Mouse (Mus musculus): ENCODE data around the gene Rsu1. TPM values are rescaled to one million over a fixed set of nuclear protein-coding genes. Genes with fewer than 3 reads are reported as not detected.

Gene Rsu1
- polyA plus RNA-seq, 1 experiment = 61.1 TPM

DNA sequence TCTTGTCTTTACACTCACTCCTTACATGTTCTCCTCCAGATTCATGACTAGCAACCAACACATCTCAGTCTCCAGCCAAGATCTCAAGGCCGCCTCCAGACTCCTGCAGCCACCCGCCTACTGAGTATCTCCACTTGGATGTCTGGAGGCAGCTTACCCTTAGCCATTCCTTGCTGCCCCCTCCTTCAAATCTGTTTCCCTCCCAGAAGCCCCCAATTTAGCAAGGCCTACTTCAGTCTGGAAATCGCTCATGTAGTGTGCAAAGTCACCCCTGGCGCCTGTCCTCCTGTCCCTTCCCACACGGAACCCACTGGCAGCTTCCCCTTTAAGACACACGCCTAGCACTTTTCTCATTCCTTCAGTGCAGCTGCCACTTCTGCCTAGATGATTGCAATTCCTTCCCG is 167.4 kb downstream of the Rsu1 start:
- TF ChIP-seq POLR2A (IDR thresholded peaks at IDR 0.05; ENCODE audit: low read depth, low read length) = no peak
- TF ChIP-seq CTCF (conservative IDR thresholded peaks at IDR 0.05; ENCODE audit: insufficient read depth, insufficient read length, low read depth, low read length) = no peak
- no peaks in the 10 kb centered on the region for H3K27me3 ChIP-seq (replicated peaks; ENCODE audit: control insufficient read depth, insufficient read depth, low read length)
- 71% methylated on average over 7 of the region's 7 CpGs for WGBS
- 0 out of 2 replicates have a peak, but pooled peaks cover 4% of the 10 kb centered on the region for H3K4me1 ChIP-seq (ENCODE audit: control insufficient read depth, insufficient read depth, low read length)
- no peak overlapping the region for H3K27ac ChIP-seq (ENCODE audit: insufficient read depth, low read depth, low read length)
- H3K36me3 ChIP-seq (ENCODE audit: control insufficient read depth, insufficient read depth, low read length) = no peaks in the 10 kb centered on the region
- H3K4me3 ChIP-seq (ENCODE audit: insufficient read depth, low read depth, low read length) = no peak overlapping the region
- DNase-seq = no peak

DNA sequence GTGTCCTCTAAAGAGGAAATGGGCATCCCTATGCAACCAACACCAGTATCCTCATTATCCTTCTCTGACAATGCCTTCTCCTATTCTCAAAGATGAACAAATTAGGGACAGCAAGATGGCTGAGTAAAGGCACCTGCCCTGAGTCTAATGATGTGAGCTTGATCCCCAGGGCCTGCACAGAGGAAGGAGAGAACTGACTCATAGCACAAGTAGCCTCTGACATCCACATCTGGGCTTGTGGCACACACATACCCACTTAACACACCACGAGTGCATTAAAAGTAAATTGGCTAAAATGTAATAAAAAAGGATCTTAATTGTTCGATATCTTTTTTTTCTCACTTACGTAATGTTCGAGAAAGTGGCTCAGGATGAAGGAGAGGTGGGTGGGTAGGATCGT is 177.2 kb downstream of the Rsu1 start:
- Histone ChIP-seq H3K27ac (ENCODE audit: insufficient read depth, low read depth, low read length) (no peak overlapping the region), H3K4me1 (ENCODE audit: control insufficient read depth, insufficient read depth, low read length) (no peaks in the 10 kb centered on the region), H3K27me3 (replicated peaks; ENCODE audit: control insufficient read depth, insufficient read depth, low read length) (no peaks in the 10 kb centered on the region), H3K36me3 (ENCODE audit: control insufficient read depth, insufficient read depth, low read length) (no peaks in the 10 kb centered on the region), H3K4me3 (ENCODE audit: insufficient read depth, low read depth, low read length) (no peak overlapping the region)
- TF ChIP-seq POLR2A (IDR thresholded peaks at IDR 0.05; ENCODE audit: low read depth, low read length) = no peak
- TF ChIP-seq CTCF (conservative IDR thresholded peaks at IDR 0.05; ENCODE audit: insufficient read depth, insufficient read length, low read depth, low read length) = no peak
- no peak for DNase-seq
- WGBS = 98% methylated on average over 5 of the region's 5 CpGs

DNA sequence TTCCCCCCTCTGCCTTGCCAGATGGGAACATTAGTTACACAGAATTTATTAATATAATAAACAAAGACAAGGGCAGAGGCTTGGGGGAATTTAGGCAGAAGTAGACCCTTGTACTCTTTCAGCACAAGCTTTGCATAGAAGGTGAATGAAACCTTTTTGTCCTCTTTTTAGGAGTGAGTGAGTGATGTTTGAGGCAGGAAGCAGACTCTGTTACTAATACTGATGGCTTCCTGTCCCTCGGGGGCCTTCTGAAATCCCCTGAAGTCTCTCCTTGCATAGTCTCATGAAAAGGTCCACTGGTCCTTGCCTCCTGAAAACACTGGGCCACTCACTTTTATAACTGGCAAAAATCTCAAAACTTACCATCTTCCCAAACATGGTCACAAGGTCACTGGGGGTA is 177.6 kb downstream of the Rsu1 start:
- Histone ChIP-seq H3K27ac (ENCODE audit: insufficient read depth, low read depth, low read length) (no peak overlapping the region), H3K4me3 (ENCODE audit: insufficient read depth, low read depth, low read length) (no peak overlapping the region), H3K27me3 (replicated peaks; ENCODE audit: control insufficient read depth, insufficient read depth, low read length) (no peaks in the 10 kb centered on the region), H3K4me1 (ENCODE audit: control insufficient read depth, insufficient read depth, low read length) (no peaks in the 10 kb centered on the region), H3K36me3 (ENCODE audit: control insufficient read depth, insufficient read depth, low read length) (no peaks in the 10 kb centered on the region)
- 56% methylated on average over 1 of the region's 1 CpGs for WGBS
- no peak for TF ChIP-seq CTCF (conservative IDR thresholded peaks at IDR 0.05; ENCODE audit: insufficient read depth, insufficient read length, low read depth, low read length)
- TF ChIP-seq POLR2A (IDR thresholded peaks at IDR 0.05; ENCODE audit: low read depth, low read length) = no peak
- DNase-seq = no peak

DNA sequence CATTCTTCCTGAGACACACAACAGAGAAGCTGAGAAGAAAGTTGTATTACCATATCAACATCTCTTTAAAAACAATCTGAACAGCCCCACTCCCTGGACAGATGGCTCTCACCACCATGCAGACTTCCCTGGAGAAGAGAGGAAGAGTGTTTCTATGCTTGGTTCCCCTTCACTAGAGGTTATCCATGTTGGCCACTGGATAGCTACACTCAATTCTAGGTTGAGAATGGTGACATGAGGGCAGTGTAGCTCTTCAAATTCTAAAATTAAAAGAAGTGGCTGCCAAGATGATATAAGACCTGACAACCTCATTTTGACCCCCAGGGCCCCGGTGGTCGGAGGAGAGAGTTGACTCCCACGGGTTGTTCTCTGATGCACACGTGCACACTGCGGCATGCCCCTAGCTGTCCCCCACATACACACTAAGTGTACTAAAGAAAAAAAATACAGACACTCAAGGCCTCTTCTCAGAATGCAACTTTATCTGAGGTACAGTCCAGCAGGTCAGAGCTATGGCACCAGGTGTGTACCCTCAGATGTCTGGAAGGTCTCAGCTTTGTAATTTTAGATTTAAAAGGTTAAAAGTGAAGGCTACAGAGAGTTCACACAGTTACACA is 179.7 kb downstream of the Rsu1 start:
- no peak for TF ChIP-seq CTCF (conservative IDR thresholded peaks at IDR 0.05; ENCODE audit: insufficient read depth, insufficient read length, low read depth, low read length)
- no peak for TF ChIP-seq POLR2A (IDR thresholded peaks at IDR 0.05; ENCODE audit: low read depth, low read length)
- no peak overlapping the region for H3K4me3 ChIP-seq (ENCODE audit: insufficient read depth, low read depth, low read length)
- no peaks in the 10 kb centered on the region for H3K27me3 ChIP-seq (replicated peaks; ENCODE audit: control insufficient read depth, insufficient read depth, low read length)
- H3K27ac ChIP-seq (ENCODE audit: insufficient read depth, low read depth, low read length) = no peak overlapping the region
- DNase-seq = no peak
- no peaks in the 10 kb centered on the region for H3K36me3 ChIP-seq (ENCODE audit: control insufficient read depth, insufficient read depth, low read length)
- no peaks in the 10 kb centered on the region for H3K4me1 ChIP-seq (ENCODE audit: control insufficient read depth, insufficient read depth, low read length)
- WGBS = 45% methylated on average over 5 of the region's 5 CpGs

DNA sequence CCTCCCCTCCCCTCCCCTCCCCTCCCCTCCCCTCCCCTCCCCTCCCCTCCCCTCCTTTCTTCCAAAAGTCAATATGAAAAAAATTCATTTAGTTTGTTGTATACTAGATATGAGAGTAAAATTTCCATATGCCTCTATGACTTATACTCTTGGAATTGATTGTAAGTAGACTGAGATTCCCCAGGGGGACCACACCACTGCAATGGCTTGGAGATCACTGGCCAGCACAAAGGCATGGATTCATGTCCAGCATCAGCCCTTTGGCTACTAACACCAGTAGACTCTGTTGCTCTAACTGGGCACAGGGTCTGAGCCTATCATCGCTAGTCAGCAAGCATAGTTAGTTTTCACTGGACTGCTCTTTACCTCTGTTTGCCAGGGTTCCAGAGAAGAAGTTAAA is 180.4 kb downstream of the Rsu1 start:
- no peak for TF ChIP-seq POLR2A (IDR thresholded peaks at IDR 0.05; ENCODE audit: low read depth, low read length)
- no peak for TF ChIP-seq CTCF (conservative IDR thresholded peaks at IDR 0.05; ENCODE audit: insufficient read depth, insufficient read length, low read depth, low read length)

DNA sequence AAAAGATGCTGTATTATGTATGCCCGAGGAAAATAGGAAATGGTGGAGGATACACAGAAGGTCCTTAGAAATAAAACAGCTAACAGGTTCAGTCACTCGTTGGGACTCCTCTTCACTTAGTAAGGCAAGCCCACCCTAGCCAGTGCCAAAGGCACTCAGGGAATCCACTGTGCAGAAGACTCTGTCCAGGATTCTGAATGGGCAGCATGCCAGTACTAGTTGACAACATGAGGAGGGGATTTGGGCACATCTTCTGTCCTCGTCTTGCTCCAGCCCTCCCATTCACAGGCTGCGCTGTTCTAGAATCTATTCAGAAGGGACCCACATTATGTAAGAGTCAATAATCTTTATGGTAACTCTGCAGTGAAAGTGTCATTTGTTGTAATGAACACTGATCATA is 181.4 kb downstream of the Rsu1 start:
- Histone ChIP-seq H3K27ac (ENCODE audit: insufficient read depth, low read depth, low read length) (no peak overlapping the region), H3K36me3 (ENCODE audit: control insufficient read depth, insufficient read depth, low read length) (no peaks in the 10 kb centered on the region), H3K4me3 (ENCODE audit: insufficient read depth, low read depth, low read length) (no peak overlapping the region), H3K27me3 (replicated peaks; ENCODE audit: control insufficient read depth, insufficient read depth, low read length) (no peaks in the 10 kb centered on the region), H3K4me1 (ENCODE audit: control insufficient read depth, insufficient read depth, low read length) (no peaks in the 10 kb centered on the region)
- no peak for DNase-seq
- 93% methylated on average over 4 of the region's 4 CpGs for WGBS
- no peak for TF ChIP-seq CTCF (conservative IDR thresholded peaks at IDR 0.05; ENCODE audit: insufficient read depth, insufficient read length, low read depth, low read length)
- TF ChIP-seq POLR2A (IDR thresholded peaks at IDR 0.05; ENCODE audit: low read depth, low read length) = no peak

More for the DNA sequence above, 180.4 kb downstream of the Rsu1 start:
- no peaks in the 10 kb centered on the region for H3K36me3 ChIP-seq (ENCODE audit: control insufficient read depth, insufficient read depth, low read length)
- H3K27me3 ChIP-seq (replicated peaks; ENCODE audit: control insufficient read depth, insufficient read depth, low read length) = no peaks in the 10 kb centered on the region
- DNase-seq = no peak
- WGBS = 97% methylated on average over 1 of the region's 1 CpGs
- H3K27ac ChIP-seq (ENCODE audit: insufficient read depth, low read depth, low read length) = no peak overlapping the region
- no peaks in the 10 kb centered on the region for H3K4me1 ChIP-seq (ENCODE audit: control insufficient read depth, insufficient read depth, low read length)
- no peak overlapping the region for H3K4me3 ChIP-seq (ENCODE audit: insufficient read depth, low read depth, low read length)

DNA sequence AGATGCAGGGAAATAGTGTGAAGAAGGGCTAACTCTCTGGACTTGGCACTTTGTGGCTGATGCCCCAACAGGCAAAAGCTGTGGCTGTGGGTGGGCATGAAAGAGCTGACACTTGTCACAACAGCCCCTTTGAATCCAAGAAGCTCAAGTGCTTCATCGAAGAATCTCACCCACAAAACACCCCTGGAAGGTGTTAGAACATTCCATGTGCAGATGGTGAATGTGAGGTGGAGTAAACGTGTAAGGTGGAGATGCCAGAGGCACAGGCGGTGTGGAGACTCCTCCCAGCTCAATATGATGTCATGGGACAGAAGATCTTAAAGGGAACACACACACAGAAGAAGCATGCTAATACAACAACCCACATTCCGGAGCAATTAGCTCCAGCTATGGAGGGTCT is 182.9 kb downstream of the Rsu1 start:
- Histone ChIP-seq H3K4me1 (ENCODE audit: control insufficient read depth, insufficient read depth, low read length) (no peaks in the 10 kb centered on the region), H3K27ac (ENCODE audit: insufficient read depth, low read depth, low read length) (no peak overlapping the region), H3K36me3 (ENCODE audit: control insufficient read depth, insufficient read depth, low read length) (no peaks in the 10 kb centered on the region), H3K4me3 (ENCODE audit: insufficient read depth, low read depth, low read length) (no peak overlapping the region), H3K27me3 (replicated peaks; ENCODE audit: control insufficient read depth, insufficient read depth, low read length) (no peaks in the 10 kb centered on the region)
- DNase-seq = no peak
- WGBS = 80% methylated on average over 4 of the region's 4 CpGs
- TF ChIP-seq POLR2A (IDR thresholded peaks at IDR 0.05; ENCODE audit: low read depth, low read length) (no peak), CTCF (conservative IDR thresholded peaks at IDR 0.05; ENCODE audit: insufficient read depth, insufficient read length, low read depth, low read length) (no peak)
